Mouse (Mus musculus): ENCODE results near the gene Tiam1.

GRCm38 (mm10) chr16:89972854-89973487 is 170.6 kb downstream of the Tiam1 start:
- TF ChIP-seq CTCF (IDR thresholded peaks at IDR 0.05; ENCODE audit: low read depth) = no peak
- no peak for TF ChIP-seq EP300 (IDR thresholded peaks at IDR 0.05; ENCODE audit: low read depth)

Measured in liver, embryonic 14.5 days (tissue).